Mouse (Mus musculus) v-Abl transformed pro-B cells (cell line): ENCODE results near the gene Maml3.

Experiments
- in situ Hi-C, 2 experiments: fragments of 400-800 bp; cut with MboI; formaldehyde crosslinking; loops; one replicate each; pipeline ENCODE4 v1.15.1; 2025; ENCODE audit not compliant: unreplicated experiment in 2 of 2

Gene Maml3

GRCm38 (mm10) chr3:51927043-51927442 lies 177.8 kb downstream of the Maml3 start:
- in situ Hi-C loops, result no loop called here

- in situ Hi-C loops, result no loop called here
These were observed 179.1 kb downstream of the Maml3 start for GRCm38 (mm10) chr3:51925758-51926157.

DNA sequence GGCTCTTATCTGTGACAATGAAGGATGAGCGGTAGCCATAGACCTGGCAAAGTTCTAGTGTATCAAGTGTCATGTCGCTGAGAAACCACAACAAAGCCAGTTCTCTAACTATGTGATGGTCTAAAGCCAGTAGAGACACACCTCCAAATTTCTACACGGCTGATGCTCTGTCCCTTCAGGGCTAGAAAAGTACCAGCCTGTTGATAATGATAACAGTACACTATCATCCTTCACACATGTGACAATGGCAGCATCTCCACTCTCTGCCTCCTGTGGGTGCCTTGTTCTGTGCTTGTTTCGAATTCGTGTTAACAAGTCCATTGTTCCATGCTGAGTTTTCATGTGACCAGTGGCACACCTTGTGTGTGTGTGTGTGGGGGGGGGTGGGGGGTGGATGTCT lies 180.2 kb downstream of the Maml3 start:
- in situ Hi-C loops, result no loop called here

DNA sequence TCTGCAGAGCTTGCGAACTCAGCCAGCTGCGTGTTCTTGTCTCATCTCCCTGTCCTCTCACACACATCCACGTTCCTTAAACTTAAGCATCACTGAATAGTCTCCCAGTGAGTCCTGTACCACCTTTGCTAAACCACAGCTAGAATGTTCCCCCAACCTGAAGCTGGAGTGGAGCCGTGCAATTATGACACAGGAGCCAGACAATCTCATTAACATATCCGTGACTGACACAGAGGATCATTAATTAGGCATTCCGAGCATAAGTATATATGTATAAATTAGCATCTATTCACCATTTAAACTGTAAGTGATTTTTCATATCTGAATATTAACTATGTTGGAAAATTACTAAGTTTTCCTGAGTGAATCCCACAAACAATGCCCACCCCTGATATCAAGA lies 181.1 kb downstream of the Maml3 start:
- in situ Hi-C loops, result no loop called here

GRCm38 (mm10) chr3:51916902-51917301 lies 188.0 kb downstream of the Maml3 start:
- in situ Hi-C loops, result no loop called here

- in situ Hi-C loops, result no loop called here
These were observed 188.6 kb downstream of the Maml3 start for GRCm38 (mm10) chr3:51916060-51916870.

DNA sequence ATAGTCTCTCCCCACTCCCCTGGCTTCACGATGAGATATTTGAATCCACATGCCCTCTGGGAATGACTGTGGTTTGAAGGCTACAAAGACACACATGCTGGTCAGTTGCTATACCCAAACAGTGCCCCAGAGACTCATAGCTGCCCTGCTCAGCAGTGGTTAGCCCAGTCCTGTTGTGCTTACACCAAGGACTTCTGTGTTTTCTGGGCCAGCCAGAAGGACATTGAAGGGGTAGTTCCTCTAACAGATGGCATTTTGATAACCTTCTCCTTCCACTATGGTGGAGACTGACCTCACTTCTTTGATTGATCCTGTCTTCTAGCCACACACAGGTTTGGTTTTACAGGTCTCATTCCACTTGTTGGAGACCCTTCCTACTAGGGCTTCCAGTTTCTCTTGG lies 189.5 kb downstream of the Maml3 start:
- in situ Hi-C loops, result no loop called here

DNA sequence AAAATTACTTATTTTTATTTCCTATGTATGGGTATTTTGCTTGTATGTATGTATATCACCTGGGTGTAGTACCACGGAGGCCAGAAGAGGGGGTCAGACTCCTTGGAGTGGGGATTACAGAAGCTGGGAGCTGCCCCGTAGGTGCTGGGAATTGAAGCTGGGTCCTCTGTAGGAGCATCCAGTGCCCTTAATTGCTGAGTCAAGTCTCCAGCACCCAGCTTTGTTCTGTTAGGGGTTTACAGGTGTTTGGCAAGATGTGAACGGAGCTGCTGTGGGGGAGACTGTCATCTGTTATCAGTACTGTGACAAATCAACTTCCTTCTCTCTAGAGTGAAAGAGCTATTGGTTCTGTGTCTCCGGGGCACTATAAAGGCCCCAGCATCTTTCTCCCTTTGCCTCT lies 190.0 kb downstream of the Maml3 start:
- in situ Hi-C loops, result no loop called here

DNA sequence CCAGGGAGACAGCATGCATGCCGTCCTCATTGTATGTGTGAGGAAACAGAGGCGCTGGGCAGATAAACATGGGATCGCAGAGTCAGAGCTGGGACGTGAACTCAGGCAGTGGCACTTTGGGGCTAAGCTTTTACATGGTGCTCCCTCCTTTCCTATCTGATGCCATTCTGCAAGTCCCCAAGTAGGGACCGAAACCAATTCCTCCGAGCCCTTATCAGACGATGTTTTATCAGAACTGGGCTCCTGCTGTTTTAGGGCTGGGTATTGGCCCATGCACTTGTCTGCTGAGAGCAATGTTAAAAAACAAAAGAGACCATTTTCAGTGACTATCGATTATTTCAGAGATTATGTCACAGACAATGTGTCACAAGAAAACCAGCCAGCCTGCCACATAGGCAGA lies 191.4 kb downstream of the Maml3 start:
- in situ Hi-C loops, result no loop called here

DNA sequence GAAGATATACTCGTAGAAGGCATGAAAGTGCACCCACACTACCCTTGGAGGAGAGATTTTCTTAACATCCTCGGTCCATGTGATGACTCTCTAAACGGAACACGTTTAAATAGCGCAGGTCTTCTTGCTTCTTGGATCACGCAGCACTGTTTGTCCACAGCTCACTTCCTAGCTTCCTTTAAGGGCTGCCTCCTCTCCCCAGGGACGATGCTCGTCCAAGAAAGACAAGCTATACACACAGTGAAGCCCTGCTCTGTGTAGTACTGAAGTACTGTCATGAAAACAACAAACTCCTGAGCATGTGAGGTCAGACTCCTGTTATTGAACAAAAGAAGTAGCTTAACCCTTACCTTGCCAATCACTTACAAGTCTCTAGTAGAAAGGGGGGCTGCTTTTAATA lies 192.7 kb downstream of the Maml3 start:
- in situ Hi-C loops, result no loop called here

GRCm38 (mm10) chr3:51908437-51908990 lies 196.4 kb downstream of the Maml3 start:
- in situ Hi-C loops, result no loop called here

DNA sequence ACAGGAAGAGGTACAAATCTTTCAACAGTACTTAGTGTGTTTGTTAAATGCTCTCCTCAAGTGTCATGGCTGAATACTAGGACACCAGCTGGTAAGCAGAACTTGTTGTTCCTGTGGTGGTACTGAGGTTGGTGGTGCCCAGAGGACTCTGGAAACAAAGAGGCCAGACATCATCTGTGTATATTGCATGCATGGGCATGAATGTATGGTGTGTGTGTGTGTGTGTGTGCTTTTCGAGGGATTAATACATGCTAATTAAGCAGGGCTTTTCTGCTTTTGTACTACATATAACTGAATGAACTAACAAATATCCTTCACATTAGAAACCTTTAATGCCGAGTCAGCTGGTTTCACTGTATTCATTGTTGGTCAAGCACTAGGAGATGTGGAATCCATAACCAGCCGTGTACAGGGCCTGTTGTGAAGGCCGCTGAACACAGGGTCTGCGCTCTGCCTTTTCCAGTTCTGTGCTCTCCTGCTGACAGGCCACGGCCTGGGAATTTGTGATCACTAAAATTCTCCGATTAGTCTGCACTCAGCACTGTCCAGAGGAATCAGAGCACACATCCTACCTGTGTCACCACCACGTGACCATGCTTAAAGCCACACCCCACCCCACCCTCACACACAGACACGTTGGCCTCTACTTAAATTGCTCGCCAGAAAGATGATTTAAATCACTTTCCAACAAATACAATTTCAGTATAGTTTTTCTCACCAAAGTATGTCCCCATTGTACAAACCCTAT lies 197.6 kb downstream of the Maml3 start:
- in situ Hi-C loops, result no loop called here

DNA sequence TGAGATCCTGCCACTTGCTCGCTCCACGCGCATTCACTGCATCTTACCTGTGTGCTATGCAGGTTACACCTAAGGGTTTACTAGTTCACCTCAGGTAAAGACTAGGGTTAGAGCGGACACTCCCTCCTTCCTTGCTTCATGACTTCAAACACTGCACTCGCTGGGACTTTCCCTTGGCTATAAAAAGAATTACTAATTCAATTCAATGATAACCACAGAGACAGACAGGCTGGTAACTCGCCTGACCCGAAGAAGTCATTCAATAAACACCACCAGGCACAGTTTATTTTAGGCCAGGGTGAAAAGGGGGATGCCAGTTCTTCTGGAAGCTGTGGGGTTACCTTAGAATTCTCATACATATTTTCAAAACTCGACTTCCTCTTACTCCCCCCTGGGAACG lies 199.0 kb downstream of the Maml3 start:
- in situ Hi-C loops, result no loop called here

DNA sequence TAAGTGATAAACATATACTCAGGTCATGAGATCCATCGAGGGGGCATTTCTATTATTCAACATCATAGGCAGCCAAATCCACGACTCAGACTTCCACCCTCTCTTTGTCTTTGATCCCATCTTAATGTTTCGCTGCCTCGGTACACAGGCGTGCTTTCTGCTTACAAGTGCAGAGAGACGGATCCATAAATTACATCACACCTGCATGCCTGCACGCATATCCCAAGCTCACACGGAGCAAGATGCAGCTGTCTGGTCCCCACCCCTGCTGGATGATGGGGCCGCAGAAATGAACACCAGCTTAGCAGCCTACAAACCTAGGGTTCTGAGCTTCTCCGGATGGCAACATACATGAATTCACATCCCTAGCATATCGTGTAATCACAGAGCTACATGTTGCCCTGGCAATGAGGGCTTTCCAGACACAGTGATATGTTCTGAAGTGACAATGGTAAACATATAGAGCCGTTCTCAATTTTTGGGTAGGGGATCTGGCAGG lies 200.5 kb downstream of the Maml3 start:
- in situ Hi-C loops, result no loop called here

GRCm38 (mm10) chr3:51901151-51901550 lies 203.7 kb downstream of the Maml3 start:
- in situ Hi-C loops, result no loop called here

GRCm38 (mm10) chr3:51894514-51894913 lies 210.4 kb downstream of the Maml3 start:
- in situ Hi-C loops, result no loop called here

DNA sequence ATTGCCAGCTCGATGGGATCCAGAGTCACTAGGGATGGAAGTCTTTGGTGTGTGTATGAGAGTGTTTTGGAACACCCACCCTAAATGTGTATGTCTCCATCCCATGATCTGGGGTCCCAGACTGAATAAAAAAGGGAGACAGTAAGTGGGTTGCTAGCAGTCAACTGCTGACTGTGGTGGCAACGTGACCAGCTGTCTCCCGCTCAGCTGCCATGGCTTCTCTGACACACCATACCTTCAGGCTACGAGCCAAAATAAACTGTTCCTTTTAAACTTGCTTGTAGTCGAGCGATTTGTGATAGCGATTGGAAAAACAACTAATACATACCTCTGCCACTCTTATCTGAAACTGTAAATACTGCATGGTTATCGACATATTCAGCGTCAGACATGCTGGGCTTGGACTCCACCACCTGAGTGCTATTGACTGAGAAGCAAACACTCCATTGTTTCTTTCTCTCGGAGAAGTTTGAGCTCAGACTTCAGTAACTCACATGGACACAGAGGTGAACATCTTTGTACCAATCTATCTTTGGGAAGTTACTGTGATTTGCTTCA lies 213.2 kb downstream of the Maml3 start:
- in situ Hi-C loops, result no loop called here

DNA sequence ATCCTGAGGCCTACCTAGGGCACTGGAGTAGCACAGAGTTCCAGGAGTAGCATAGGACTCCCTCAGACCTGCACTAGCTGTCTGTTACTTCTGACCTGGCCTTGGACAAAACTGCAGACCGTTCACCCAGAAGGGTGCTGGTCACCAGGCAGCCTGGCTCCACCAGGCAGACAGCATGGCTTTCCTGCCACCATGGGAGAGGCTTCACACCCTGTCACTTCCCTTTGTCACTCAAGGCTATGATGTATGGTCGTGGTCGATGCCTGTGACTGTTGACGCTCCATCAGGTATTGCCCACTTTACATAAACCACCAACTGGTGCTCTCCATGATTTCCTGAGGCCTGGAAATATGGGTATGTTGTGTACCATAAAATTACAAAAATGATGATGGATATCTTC lies 214.7 kb downstream of the Maml3 start:
- in situ Hi-C loops, result no loop called here

- in situ Hi-C loops, result loop anchor here in 1 of 2 experiments (10.0 kb wide), 1 partner anchor 305 kb away; no protein-coding TSS in a partner anchor
These were observed 215.1 kb downstream of the Maml3 start for GRCm38 (mm10) chr3:51889776-51890175.

- in situ Hi-C loops, result loop anchor here in 1 of 2 experiments (10.0 kb wide), 1 partner anchor 306 kb away; no protein-coding TSS in a partner anchor
These were observed 216.0 kb downstream of the Maml3 start for GRCm38 (mm10) chr3:51888662-51889433.
